Mouse (Mus musculus): ENCODE measurements around the gene Npepps. TPM values are rescaled to one million over a fixed set of nuclear protein-coding genes. Genes with fewer than 3 reads are reported as not detected.

Gene Npepps
- polyA plus RNA-seq (2014; fragmentation: Illumina TruSeq; extraction: RNeasy Lipid Tissue Mini Kit (QIAGEN cat#74804); ENCODE audit: low read depth, low replicate concordance) = 135 TPM

DNA sequence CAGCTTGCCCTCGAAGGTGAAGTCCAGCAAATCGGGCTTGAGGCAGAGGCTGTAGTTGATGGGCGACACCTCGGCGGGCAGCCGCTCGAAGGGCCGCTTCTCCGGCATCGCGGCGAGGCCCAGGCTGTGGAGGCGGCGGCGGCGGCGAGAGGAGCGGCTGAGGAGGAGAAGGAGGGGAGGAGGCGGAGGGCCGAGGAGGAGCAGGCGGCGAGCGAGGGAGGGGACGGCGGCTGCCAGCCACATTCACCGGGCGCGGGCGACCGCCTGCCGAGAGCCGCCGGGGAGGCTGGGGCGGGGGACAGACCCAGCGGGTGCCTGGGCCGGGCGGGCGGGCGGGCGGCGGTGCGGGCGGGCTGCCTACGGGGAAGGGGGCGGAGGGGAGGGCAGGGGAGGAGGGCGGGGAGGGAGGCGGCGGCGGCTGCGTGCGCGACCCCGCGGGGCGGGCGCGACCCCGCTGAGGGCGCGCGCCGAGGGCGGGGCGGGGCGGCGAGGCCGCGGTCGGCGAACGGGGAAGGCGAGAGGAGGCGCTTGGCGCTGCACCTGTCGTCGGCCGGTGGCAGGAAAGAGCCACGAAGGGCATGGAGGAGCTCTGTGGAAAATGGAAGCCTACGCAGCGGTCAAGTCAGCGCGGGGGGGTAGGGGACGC, at the start of gene Npepps:
Gene Npepps, minus strand, starts transcription at position 423 of the 646 bp plus-strand sequence.

GRCm38 (mm10) chr11:97315504-97316503, 35.4 kb upstream of the Npepps start, which contains the start of gene Mrpl45:
Gene Mrpl45, plus strand, starts transcription at chr11:97315716.

GRCm38 (mm10) chr11:97187764-97188642, 92.4 kb downstream of the Npepps start, which contains the start of gene Kpnb1:
Gene Kpnb1, minus strand, starts transcription at chr11:97187881.

Other genes starting within 250 kb of the Npepps start
- 311 TPM for gene Lrrc46, start 239.2 kb downstream of the Npepps start, polyA plus RNA-seq (2014; fragmentation: Illumina TruSeq; extraction: RNeasy Lipid Tissue Mini Kit (QIAGEN cat#74804); ENCODE audit: low read depth, low replicate concordance)
- gene Mrpl10, start 239.1 kb downstream of the Npepps start, polyA plus RNA-seq (2014; fragmentation: Illumina TruSeq; extraction: RNeasy Lipid Tissue Mini Kit (QIAGEN cat#74804); ENCODE audit: low read depth, low replicate concordance) = 8.1 TPM
- gene Osbpl7, start 230.0 kb downstream of the Npepps start, polyA plus RNA-seq (2014; fragmentation: Illumina TruSeq; extraction: RNeasy Lipid Tissue Mini Kit (QIAGEN cat#74804); ENCODE audit: low read depth, low replicate concordance) = 0.88 TPM
- not detected for gene Tbx21, start 165.3 kb downstream of the Npepps start, polyA plus RNA-seq (2014; fragmentation: Illumina TruSeq; extraction: RNeasy Lipid Tissue Mini Kit (QIAGEN cat#74804); ENCODE audit: low read depth, low replicate concordance)
- gene Tbkbp1, start 129.1 kb downstream of the Npepps start, polyA plus RNA-seq (2014; fragmentation: Illumina TruSeq; extraction: RNeasy Lipid Tissue Mini Kit (QIAGEN cat#74804); ENCODE audit: low read depth, low replicate concordance) = not detected
- gene Kpnb1, start 92.8 kb downstream of the Npepps start, polyA plus RNA-seq (2014; fragmentation: Illumina TruSeq; extraction: RNeasy Lipid Tissue Mini Kit (QIAGEN cat#74804); ENCODE audit: low read depth, low replicate concordance) = 110 TPM
- gene Mrpl45, start 35.1 kb upstream of the Npepps start, polyA plus RNA-seq (2014; fragmentation: Illumina TruSeq; extraction: RNeasy Lipid Tissue Mini Kit (QIAGEN cat#74804); ENCODE audit: low read depth, low replicate concordance) = 19.5 TPM
- 0.32 TPM for gene Gpr179, start 71.4 kb upstream of the Npepps start, polyA plus RNA-seq (2014; fragmentation: Illumina TruSeq; extraction: RNeasy Lipid Tissue Mini Kit (QIAGEN cat#74804); ENCODE audit: low read depth, low replicate concordance)
- 36.5 TPM for gene Socs7, start 81.9 kb upstream of the Npepps start, polyA plus RNA-seq (2014; fragmentation: Illumina TruSeq; extraction: RNeasy Lipid Tissue Mini Kit (QIAGEN cat#74804); ENCODE audit: low read depth, low replicate concordance)
- 4.0 TPM for gene Arhgap23, start 134.9 kb upstream of the Npepps start, polyA plus RNA-seq (2014; fragmentation: Illumina TruSeq; extraction: RNeasy Lipid Tissue Mini Kit (QIAGEN cat#74804); ENCODE audit: low read depth, low replicate concordance)
- gene 4933428G20Rik, start 219.7 kb upstream of the Npepps start, polyA plus RNA-seq (2014; fragmentation: Illumina TruSeq; extraction: RNeasy Lipid Tissue Mini Kit (QIAGEN cat#74804); ENCODE audit: low read depth, low replicate concordance) = 3.6 TPM

Data from testis, adult 10 weeks (tissue).